Mouse (Mus musculus) monocyte, adult 5-6 weeks (primary cell): ENCODE results near the gene Serpina3g. TPM values are rescaled to one million over a fixed set of nuclear protein-coding genes. Genes with fewer than 3 reads are reported as not detected.
"Not testable (repeated sequence)": the region's sequence is repeated elsewhere in the genome, so short reads cannot be mapped to it uniquely, and the experiment has no call there.

Experiments
- ATAC-seq: fragments of 153-309, 156-312 bp; replicated peaks from 2 replicates; pipeline ENCODE4 v1.8.0; 2017; ENCODE audit warnings: mild to moderate bottlenecking; ENCODE audit not compliant: low TSS enrichment, insufficient number of reproducible peaks, severe bottlenecking, poor library complexity, low FRiP score
- total RNA-seq: library from RNA; stranded (forward); fragments of 200-1000, 200-491, 200-594 nt; gene quantifications from 3 replicates; pipeline ENCODE4 v1.2.3, GENCODE M21; 2017

Gene Serpina3g
- total RNA-seq, result 37.7 to 97.9 TPM (median 42.7 TPM) in 3 replicates

DNA sequence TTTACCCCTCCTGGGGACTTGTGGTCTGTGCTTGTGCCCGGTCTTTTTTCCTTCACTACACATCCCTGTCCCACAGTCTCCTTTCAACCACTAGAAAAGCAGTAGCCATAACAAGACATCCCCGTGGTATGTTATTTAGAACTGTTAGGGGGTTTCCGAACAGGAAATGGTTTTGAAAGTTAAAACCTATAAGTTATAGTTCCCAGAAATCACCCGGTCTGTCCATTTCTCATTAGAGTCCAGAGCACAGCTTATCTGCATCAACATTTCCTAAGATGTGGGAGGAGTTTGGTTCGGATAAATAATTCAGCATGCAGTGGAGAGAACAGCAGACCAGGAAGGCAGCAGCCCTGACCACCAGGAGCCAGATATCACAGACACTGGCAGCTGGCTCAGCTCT lies at the start of gene Serpina3g:
TSS of gene Serpina3g (plus strand) at position 331 of the 400 bp plus-strand sequence.
- no peak for ATAC-seq

DNA sequence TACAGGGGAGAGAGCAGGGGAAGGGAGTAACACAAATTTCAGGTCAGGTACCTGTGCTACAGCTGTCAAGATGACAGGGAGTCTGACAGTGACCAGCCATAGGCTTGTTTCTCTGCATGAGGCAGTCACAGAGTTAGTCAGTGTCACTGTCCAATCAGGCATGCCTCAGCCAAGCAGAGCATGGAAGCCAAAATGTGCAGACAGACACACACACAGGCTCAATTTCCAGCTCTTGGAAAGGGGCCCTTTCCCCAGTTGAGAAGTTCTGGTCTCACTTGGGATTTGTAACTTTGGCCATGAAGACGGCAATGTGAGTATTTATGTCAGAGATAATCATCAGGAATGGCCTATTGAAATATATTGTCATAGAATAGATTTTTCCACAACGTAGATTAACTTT lies 46.8 kb upstream of the Serpina3g start:
- ATAC-seq, result no peak

DNA sequence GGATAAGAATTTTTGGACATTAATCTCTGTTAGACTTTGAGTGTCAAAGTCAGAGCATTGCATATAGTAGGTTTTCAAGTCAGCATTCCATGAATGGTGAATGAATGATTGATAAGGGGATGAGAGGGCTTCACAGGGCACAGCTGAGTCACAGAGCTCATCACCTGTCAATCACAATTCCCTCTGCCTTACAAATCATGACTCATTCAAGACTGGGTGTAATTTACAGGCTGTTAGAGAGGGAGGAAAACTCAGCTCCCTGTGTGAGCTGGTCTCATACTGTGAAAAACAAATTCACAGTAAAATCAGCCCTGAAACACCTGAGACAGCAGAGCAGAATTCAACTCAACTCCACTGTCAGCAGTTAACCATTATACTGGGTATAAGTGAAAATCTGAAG lies 45.2 kb upstream of the Serpina3g start:
- no peak for ATAC-seq

DNA sequence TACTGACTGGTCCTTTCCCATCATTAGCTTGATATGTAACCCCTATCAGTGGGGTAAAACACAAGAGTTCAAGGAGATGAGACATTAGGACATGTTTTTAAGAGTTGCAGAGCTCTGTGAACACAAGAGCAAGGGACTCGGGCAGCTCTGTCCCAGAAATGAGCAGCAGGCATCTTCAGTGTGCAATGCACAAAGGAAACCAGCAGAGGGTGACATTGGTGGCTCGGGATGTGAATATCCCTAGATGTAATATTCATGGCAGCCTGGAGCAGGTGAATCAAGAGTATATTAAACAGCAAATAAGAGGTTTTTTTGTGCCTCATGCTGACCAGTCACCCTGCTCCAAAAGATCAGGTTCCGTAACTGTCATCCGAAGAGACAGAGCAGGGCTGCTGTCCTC lies 26.9 kb upstream of the Serpina3g start:
- ATAC-seq, result no peak

DNA sequence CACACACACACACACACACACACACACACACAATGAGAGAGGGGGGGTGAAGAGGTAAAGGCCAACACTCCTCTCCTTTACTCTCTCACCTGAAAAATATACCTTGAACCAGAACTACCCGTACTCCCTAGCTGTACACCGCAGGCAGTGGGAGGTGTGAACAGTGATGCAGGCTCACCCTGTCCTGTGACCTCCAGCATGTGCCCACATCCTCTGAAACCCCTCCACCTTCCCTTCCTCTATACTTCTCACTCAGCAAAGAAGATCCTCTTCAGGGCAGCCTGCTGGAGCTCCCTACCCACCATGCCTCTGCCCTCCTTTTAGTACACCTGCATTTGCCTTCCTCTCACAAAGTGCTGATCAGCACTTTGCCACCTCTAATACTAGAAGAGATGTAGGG lies 26.2 kb upstream of the Serpina3g start:
- peak; percentile 56; the same call in 1 of the 2 replicates for ATAC-seq

DNA sequence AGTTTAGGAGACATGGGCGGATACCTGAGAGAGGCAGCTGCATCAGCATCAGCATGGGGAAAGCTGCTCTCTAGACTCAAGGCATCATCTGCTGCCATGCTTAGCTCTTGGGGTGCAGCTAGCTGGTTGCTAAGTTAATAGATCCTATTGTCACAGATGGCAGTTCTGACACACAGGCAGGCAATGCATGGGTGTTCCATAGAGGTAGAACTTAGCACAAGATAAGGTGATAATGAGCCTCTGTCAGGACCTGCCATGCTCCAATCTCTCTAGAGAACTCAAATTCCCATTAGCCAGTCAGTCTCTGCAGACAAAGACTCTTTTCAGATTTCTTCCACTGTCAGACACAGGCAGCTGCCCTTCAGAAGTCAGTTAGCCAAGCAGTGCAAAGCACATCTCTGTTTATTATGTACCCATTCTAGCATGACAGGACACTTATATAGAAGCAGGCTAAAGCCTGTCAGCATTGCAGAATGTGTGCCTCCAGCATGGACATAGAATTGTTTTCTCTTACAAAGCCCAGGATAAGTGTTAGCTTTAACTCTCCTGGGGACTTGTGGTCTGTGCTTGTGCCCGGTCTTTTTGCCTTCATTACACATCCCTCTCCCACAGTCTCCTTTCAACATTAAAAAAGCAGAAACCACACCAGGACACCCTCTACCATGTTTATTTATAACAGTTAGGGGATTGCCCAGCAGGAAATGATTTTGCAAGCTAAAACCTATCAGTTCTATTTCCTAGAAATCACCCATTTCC lies 22.2 kb upstream of the Serpina3g start:
- no peak for ATAC-seq

DNA sequence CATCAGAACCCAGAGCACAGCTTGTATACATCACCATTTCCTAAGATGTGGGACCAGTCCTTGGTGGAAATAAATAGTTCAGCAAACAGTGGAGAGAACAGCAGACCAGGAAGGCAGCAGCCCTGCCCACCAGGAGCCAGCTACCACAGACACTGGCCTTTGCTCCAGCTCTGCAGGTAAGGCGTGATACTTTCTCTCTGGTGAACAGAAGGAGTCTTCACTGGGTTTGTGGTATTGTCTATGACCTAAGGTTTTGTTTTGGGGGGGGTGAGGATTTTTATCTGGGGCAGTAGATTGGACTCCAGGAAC lies 21.6 kb upstream of the Serpina3g start, which contains the start of gene Serpina3f:
TSS of gene Serpina3f (plus strand) at position 100 of the 309 bp plus-strand sequence.
- no peak for ATAC-seq

DNA sequence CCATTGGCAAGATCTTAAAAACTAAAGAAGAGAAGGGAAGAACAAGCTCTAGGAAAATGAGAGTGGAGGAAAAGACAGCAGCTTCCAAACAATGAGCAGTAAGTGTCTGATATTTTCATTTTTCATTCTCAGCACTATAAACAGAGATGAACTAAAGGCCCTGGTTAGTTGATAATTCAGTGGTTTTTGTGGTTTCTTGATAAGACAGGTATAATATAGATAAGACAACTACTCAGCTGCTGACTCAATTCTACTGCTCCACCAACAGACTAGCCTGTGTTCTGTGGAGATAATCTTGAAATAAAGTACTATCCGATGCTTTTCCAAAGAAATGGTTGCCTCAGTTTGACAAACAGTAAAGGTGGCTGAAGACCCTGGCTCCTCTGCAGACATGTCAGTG lies 20.8 kb upstream of the Serpina3g start:
- ATAC-seq, result no peak

DNA sequence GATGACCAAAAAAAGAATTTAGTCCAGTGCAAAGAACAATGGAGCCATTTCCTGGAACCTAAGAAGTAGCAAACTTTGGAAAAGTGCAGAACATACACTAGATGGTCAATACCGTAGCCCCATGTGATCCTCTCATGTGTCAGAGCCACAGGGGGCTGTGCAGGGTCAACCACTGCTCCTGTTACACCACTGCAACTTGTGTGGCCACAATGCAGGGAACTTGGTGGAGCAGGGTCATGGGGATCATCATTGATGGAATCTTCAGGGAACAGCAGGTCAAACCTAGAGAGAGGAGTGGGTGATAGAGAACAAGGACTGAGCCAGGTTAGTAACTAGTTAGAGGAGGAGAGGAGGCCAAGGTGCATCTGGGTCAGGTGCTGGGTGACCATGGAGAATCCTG lies 14.4 kb upstream of the Serpina3g start:
- ATAC-seq, result no peak

DNA sequence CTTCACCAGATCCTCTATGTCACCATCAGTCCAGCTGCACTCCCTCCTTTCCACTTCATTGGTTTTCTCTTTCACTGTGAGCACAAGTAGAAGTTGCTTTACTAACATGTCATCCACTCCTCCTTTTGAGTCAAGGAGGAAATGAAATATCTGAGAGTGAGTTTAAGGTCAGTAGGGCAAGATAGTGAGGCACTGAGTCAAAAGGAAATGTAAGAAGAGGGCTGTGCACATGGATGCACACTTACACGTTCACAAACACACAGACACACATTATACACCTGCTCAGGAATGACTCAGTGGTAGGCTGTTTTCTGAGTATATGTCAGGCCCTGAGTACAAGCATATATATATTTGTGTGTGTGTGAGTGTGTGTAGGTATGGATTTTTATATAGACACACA lies 12.4 kb upstream of the Serpina3g start:
- ATAC-seq, result no peak

DNA sequence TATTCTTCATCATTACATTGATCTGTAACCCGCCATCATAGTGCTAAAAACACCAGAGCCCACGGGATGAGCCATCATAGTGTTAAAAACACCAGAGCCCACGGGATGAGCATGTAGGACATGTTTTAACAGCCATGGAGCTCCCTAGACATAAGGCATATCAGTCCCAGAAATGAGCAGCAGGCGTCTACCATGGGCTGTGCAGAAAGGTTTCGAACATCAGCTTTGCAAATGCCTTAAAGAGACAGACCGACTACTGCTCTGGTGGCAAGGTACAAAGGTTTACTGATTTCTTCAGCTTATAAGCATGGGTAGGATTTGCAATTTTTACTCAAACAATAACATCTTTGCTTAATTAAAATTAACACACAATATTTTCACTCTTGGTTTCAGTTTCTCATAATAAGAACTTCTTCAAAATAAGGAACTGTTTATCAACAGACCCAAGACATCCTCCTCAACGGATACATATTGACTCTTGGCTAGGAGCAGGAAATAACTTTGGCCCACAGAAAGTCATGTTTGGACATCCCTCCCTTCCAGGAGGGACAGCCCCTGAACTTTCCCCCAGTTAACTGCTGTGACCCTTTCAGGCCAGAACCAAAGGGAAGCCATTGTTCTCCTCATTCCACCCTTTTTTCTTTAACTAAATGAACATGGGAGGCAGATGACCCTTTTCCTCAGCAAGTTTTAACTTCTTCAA lies 11.3 kb upstream of the Serpina3g start:
- no peak for ATAC-seq

DNA sequence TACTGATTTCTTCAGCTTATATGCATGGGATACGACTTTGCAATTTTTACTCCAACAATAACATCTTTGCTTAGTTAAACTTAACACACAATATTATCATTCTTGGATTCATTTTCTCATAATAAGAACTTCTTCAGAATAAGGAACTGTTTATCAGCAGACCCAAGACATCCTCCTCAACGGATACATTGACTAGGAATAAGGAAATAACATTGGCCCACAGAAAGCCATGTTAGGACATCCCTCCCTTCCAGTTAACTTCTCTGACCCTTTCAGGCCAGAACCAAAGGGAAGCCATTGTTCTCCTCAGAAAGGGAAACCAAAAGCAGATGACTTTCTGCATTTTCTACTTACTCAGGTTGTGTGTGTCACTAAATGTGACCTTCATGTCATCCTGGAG lies 5.3 kb upstream of the Serpina3g start:
- ATAC-seq, result no peak

DNA sequence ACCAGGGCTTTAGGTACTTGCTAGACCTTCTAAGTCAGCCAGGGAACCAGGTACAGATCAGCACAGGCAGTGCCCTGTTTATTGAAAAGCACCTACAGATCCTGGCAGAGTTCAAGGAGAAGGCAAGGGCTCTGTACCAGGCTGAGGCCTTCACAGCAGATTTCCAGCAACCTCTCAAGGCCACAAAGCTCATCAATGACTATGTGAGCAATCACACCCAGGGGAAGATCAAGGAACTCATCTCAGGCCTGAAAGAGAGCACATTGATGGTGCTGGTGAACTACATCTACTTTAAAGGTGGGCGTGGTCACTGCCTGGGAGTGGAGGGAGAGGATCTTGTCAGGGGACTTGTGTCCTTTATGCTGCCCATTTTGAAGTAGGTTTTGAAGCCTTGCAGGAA lies 2.0 kb downstream of the Serpina3g start:
- not testable (repeated sequence) for ATAC-seq

DNA sequence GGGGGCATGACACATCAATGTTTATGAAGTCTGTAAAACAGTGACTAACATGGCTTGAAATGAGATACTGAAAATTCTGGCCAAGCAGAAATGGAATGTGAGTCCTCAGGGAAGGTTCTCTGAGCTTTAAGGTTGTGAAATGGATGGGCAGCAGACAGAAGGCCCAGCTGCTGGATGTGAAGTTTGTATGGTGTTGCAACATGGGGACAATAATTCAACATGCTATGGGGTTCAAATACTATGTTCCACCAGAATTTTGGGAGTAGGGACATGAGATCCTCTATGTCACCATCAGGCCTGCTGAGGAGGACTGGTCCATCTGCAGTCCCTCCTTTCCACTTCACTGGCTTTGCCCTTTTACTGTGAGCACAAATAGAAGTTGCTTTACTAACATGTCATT lies 7.3 kb downstream of the Serpina3g start:
- ATAC-seq, result no peak

DNA sequence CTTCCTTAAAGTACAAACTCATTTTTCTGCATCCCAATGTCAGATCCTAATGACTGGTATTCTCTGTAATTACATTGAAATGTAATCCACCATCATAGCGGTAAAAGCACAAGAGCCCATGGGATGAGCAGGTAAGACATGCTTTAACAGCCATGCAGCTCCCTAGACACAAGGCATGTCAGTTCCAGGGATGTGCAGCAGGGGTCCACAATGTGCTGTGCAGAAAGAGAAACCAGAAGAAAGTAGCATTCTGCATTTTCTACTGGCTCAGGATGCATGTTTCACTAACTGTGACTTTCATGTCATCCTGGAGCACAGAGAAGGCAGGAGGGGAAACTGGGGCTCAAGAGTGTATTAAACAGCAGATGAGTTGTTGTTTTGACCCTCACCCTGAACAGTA lies 9.0 kb downstream of the Serpina3g start:
- ATAC-seq, result no peak

DNA sequence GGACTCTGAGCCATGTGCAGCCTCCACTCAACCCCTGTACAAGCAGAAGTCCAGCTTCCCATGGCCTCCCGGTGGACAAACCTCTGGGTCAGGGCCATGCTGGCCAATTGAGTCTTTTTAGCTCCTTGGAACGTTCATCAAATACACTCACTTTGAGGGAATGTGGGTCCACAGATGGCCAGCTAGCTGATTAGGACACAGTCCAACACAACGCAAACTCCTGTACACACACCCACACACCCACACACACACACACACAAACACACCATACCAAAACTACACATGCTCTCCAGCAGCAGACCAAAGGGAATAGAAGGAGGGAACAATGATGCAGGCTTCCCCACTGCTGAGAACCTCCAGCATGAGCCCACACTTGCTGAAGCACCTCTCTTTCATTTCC lies 9.6 kb downstream of the Serpina3g start:
- no peak for ATAC-seq

DNA sequence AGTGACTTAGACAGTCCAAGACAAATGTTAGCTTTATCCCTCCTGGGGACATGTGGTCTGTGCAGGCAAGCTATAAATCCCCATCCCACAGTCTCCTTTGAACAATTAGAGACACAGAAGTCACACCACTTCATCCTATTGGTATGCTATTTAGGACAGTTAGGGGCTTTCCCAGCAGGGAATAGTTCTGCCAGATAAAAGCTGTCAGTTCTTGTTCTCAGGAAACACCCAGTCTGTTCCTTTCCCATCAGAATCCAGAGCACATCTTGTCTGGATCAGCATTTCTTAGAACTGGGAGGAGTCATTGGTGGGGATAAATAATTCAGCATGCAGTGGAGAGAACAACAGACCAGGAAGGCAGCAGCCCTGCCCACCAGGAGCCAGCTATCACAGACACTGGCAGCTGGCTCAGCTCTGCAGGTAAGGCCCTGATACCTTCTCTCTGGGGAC lies 11.5 kb downstream of the Serpina3g start:
- ATAC-seq, result no peak

DNA sequence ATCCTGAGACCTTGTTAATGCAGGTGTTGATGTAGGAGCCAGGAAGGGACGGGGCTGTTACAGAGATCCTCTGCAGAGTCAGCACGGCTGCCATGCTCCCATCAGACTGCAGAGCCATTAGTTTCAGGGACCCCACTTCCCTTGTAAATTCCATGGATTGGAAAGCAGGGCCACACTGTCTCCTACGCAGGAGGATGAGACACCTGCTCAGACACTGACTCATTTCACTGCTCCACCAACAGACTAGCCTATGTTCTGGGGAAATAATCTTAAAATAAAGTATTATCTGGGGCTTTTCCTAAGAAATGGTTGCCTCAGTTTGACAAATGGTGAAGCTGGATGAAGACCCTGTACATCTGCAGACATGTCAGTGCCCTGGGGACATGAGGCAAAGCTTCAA lies 12.2 kb downstream of the Serpina3g start:
- no peak for ATAC-seq

DNA sequence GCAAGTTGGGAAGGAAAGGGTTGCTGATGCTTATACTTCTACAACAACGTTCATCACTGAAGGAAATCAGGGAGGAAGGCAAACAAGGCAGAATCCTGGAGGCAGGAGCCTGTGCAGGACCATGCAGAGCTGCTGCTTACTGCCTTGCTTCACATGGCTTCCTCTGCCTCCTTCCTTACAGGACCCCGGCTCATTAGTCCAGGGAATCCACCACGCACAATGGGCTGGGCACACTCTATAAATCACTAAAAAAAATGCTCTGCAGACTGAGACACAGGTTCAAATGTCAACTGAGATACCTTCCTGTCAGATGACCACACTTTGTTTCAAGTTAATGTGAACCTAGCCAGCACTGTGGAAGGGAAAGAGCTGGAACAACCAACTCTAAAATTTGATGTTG lies 25.0 kb downstream of the Serpina3g start:
- ATAC-seq, result no peak

DNA sequence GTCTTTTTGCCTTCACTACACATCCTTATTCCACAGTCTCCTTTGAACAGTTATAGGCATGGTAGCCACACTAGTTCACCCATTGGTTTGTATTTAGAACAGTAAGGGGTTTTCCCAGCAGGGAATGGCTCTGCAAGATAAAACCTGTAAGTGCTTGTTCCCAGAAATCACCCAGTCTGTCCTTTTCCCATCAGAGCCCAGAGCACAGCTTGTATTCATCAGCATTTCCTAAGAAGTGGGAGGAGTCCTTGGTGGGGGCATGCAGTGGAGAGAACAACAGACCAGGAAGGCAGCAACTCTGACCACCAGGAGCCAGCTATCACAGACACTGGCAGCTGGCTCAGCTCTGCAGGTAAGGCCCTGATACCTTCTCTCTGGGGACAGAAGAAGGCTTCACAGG lies 26.8 kb downstream of the Serpina3g start, which contains the start of gene Serpina3i:
TSS of gene Serpina3i (plus strand) at position 260 of the 400 bp plus-strand sequence.
- no peak for ATAC-seq
